Mouse (Mus musculus): ENCODE results near the gene Mdfic.

DNA sequence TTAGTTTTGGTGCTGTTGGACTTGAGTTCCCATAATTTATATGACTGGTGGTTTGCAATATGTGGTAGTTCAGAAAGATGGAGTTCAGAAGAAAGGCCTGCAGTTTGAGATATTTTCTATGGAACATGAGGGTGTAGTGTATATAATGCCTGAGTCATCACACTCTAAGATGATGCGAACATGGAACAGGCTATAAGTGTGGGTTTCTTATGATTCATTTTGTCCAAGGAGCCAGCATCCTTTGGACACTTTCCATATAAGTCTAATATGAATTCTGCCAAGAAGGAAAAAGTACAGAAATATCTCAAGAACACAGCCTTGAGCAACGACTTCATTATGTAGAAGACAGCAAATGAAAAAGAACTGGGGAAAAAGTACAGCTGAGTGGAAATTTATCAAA is 60.2 kb downstream of the Mdfic start:
- no peak for TF ChIP-seq ZNF384 (IDR thresholded peaks at IDR 0.05; ENCODE audit: low read depth, low read length)
- no peak for TF ChIP-seq MAFK (IDR thresholded peaks at IDR 0.05; ENCODE audit: insufficient read depth, low read depth, low read length)
